Mouse (Mus musculus) retina, postnatal 7 days (tissue): ENCODE results near the gene Reep3.
A peak's percentile ranks its signal among the peaks of the same experiment; 100 is the strongest.

Experiments
- DNase-seq: peaks from one replicate; pipeline ENCODE4 v3.0.0-alpha.2; 2012; ENCODE audit warnings: low read depth, low spot score

Gene Reep3

DNA sequence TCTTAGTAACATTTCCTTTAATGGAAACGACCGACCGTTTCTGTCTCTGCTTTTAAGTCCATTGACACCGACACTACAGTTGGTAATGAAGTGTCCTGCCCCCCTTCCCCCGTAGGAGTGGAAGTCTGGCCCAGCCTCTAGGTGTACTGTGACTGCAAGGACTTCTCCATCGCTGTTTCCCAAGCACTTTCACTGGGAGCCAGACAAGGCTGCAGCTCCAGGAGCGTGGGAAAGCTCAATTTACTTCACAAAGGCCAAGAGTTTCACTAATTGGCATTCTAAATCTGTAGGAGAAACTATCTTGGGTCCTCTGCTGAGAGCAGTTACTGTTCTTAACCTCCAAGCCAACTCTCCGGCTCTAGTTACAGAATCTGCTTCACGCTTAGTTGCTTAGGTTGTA lies 43.3 kb downstream of the Reep3 start:
- DNase-seq = no peak

GRCm38 (mm10) chr10:67052429-67052828 lies 44.3 kb downstream of the Reep3 start:
- no peak for DNase-seq

GRCm38 (mm10) chr10:67051466-67051865 lies 45.3 kb downstream of the Reep3 start:
- no peak for DNase-seq

- DNase-seq = no peak
Observed at GRCm38 (mm10) chr10:67050766-67051165, 46.0 kb downstream of the Reep3 start.

DNA sequence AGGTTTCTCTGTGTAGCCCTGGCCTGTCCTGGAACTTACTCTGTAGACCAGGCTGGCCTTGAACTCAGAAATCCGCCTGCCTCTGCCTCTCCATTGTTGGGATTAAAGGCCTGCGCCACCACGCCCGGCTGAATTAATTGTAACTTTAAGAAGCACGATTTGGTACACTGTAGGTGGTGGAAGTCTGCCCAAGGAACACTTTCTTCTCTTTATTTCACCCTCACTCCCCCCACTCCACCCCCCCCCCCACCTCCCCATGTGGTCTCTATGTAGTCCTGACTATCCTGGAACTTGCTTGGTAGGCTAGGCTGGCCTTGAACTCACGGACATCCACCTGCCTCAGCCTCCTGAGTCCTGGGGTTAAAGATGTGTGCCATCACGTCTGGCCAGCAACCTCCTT lies 47.1 kb downstream of the Reep3 start:
- DNase-seq = no peak

DNA sequence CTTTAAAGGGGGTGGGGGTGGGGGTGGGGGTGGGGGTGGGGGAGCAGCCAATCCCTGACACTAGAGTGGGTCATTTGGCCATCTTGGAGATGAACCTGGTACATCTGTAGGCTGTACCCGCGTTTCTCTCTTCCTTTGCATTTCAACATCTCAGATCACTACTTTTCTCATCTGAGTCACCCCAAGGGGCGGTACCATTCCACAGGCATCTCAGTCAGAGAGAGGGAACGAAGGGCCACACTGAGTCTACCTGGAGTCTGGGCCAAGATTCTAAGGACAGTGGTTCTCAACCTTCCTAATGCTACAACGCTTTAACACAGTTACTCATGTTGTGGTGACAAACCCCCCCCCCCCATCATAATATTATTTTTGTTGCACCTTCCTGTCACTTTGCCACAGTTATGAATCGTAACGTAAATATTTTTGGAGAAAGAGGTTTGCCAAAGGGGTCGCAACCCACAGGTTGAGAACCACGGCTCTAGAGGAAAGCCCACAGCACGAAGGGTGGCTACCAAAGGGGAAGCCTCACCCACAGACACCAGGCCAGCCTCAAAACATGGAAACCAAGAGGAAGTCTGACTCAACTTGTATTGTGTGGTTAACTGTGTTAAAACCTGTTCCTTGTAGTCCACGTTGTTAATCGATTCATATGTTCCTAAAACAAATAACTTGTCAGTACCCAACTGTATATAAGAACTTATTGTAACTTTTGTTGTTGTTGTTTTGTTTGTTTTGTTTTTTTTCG lies 47.7 kb downstream of the Reep3 start:
- DNase-seq = no peak

GRCm38 (mm10) chr10:67047712-67048645 lies 48.8 kb downstream of the Reep3 start:
- no peak for DNase-seq

GRCm38 (mm10) chr10:67045192-67045899 lies 51.4 kb downstream of the Reep3 start:
- peak; percentile 14 for DNase-seq

DNA sequence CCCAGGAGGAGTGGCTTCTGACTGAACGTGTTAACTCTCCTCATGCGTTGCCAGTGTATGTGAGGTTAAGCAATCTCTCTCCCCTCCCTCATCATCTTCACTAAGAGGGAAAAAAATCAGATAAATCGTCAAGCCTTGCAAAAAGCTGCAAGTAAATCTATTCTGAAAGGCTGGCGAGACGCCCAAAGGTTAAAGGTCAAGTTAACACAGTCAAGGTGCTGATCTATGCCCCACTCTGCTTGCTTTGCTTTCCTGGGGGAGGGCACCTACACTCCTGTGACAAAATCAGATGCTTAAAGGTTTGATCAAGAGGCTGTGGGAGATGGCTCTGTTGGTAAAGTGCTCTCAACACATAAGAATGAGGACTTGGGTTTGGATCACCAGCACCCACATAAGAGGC lies 52.4 kb downstream of the Reep3 start:
- DNase-seq = no peak

GRCm38 (mm10) chr10:67043236-67043635 lies 53.5 kb downstream of the Reep3 start:
- no peak for DNase-seq

GRCm38 (mm10) chr10:67040410-67040809 lies 56.3 kb downstream of the Reep3 start:
- no peak for DNase-seq

GRCm38 (mm10) chr10:67039001-67039400 lies 57.7 kb downstream of the Reep3 start:
- no peak for DNase-seq

- no peak for DNase-seq
Observed at GRCm38 (mm10) chr10:67036542-67036941, 60.2 kb downstream of the Reep3 start.

DNA sequence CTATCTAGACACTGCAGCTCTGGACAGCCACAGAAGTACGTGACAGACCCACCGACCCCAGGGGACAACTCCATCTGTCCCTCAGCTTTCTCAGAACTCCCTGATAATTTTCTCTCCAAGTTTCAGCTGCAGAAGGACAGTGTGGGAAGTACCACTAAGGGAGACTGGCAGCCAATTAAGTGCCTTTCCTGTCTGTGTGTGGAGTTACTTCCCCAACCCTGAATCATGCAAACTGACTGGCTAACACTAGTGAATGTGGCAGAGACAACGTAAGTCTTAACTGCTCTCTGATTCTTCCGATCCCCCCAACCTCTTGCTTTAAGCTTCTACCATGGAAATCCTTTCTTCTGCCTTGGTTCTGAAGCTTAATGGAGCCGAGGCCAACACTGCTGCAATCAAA lies 60.6 kb downstream of the Reep3 start:
- no peak for DNase-seq

- no peak for DNase-seq
Observed at GRCm38 (mm10) chr10:67031186-67031585, 65.6 kb downstream of the Reep3 start.

- no peak for DNase-seq
Observed at GRCm38 (mm10) chr10:67029297-67029696, 67.4 kb downstream of the Reep3 start.

GRCm38 (mm10) chr10:67026375-67026774 lies 70.4 kb downstream of the Reep3 start:
- DNase-seq = no peak

DNA sequence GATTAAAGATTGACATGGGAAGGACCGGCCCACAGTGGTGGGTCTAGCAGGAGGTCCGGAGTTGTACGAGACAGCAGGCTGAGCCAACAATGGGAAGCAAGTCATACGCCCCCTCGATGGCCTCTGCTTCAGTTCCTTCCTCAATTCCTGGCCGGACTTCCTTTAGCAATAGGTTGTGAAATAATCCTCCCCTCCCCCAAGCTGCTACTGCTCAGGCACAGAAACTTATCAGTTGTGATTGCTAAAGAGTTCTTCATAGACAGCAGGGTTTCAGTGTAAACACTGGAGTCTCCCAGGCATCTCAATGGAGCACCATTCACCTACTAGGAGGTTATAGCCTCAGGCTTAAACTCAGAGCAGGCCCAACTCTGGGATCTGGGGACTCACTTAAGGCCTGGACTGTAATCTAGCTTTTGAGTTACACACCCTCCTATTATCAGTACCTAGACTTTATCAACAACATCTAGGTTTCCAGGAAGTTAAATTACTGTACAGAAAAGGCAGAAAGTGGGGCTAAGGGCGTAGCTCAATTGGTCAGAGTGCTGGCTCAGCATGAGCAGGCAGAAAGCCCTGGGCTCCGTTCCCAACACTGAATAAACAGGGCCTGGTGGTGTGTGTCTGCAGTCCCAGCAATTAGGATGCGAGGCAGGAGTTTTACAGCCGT lies 71.0 kb downstream of the Reep3 start:
- no peak for DNase-seq

DNA sequence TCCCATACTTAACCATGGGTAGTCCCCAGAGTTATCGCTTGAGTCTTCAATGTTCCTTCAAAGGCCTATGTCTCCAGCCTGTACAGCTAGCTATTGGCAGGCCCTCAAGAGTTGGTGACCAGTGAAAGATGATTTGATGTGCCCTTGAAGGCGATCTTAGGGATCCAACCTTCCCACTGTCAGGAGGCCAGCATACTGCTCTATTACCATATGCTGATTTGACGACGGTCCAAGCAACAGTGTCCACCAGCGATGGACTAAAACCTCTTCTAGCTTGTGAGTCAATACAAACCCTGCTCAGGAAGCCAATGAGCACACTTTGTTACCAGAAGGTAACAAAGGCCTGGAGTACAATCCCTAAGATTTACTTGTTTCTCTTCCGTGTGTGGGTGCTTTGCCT lies 72.4 kb downstream of the Reep3 start:
- DNase-seq = no peak

DNA sequence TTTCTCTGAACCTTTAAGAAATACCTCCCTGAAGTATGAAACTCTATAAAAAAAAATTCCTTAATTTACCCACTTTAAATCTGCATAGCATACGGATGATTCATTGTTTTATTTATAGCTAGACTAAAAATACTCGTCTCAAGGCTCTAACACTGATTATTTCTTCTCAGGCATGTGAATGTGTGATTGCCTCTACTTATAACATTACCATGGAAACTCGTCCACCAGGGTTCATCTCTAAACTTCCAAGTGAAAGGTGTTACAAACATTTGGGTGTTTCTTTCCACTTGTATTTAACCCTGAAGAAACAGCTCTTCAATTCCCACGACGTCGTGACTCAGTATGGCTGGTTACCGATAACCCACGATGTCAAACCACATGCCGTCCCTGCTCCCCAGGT lies 73.7 kb downstream of the Reep3 start:
- no peak for DNase-seq

DNA sequence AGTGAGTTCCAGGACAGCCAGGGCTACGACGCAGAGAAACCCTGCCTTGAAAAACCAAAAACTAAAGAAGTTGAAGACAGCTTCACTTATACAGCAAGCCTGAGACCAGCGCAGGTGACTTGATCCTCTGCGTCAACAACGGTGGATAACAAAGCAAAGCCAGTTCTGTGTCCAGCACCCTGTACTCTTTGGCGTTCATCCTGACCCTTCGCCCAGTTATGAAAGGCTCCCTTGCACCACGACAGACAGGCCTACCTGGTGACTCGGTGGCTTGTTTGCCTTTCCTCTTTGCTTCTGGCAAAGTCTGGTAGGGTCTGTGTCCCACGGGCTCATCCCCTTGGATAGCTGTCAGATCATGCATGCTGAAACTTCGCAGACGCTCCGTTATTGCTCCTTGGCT lies 75.3 kb downstream of the Reep3 start:
- DNase-seq = no peak

- no peak for DNase-seq
Observed at GRCm38 (mm10) chr10:67018875-67019274, 77.9 kb downstream of the Reep3 start.
